Mouse (Mus musculus) intestine, embryonic 15.5 days (tissue): ENCODE results near the gene Tenm4. TPM values are rescaled to one million over a fixed set of nuclear protein-coding genes. Genes with fewer than 3 reads are reported as not detected.
"Not testable (repeated sequence)": the region's sequence is repeated elsewhere in the genome, so short reads cannot be mapped to it uniquely, and the experiment has no call there.

ENCODE experiments used
- ATAC-seq: fragments of 200-750 bp; cut with Nextera tagmentation; 2 replicates; pipeline ENCODE4 v1.8.0; 2017; ENCODE audit warnings: moderate TSS enrichment, moderate library complexity
- H3K27ac ChIP-seq: fragments of 300-500 bp; sonication (generic); 2 replicates; pipeline ENCODE4 v1.5.1; 2015; ENCODE audit warnings: mild to moderate bottlenecking, inconsistent platforms
- H3K27me3 ChIP-seq: fragments of 300-500 bp; sonication (generic); replicated peaks from 2 replicates; pipeline ENCODE4 v1.6.1; 2015; ENCODE audit warnings: inconsistent platforms
- H3K36me3 ChIP-seq: fragments of 300-500 bp; sonication (generic); 2 replicates; pipeline ENCODE4 v1.6.1; 2015; ENCODE audit warnings: inconsistent platforms
- H3K4me1 ChIP-seq: fragments of 300-500 bp; sonication (generic); replicated peaks from 2 replicates; pipeline ENCODE4 v1.6.1; 2015; ENCODE audit warnings: inconsistent platforms
- H3K4me2 ChIP-seq: fragments of 300-500 bp; sonication (generic); replicated peaks from 2 replicates; pipeline ENCODE4 v1.6.1; 2015; ENCODE audit warnings: mild to moderate bottlenecking, inconsistent platforms
- H3K4me3 ChIP-seq: fragments of 300-500 bp; sonication (generic); replicated peaks from 2 replicates; pipeline ENCODE4 v1.5.1; 2015; ENCODE audit warnings: inconsistent platforms
- H3K9ac ChIP-seq: fragments of 300-500 bp; sonication (generic); 2 replicates; pipeline ENCODE4 v1.6.1; 2015; ENCODE audit warnings: inconsistent platforms
- H3K9me3 ChIP-seq: fragments of 300-500 bp; sonication (generic); 2 replicates; pipeline ENCODE4 v1.6.1; 2016; ENCODE audit warnings: inconsistent platforms
- WGBS: fragments of 180-500 bp; shearing (Covaris S2); methylation state at CpG from one replicate; pipeline ENCODE4 v1.1.7; 2015; 5-methylcytosine and 5-hydroxymethylcytosine counted together
- polyA plus RNA-seq: library from polyadenylated mRNA; unstranded; fragments of >200 nt; fragmentation: Nextera tagmentation; extraction: Ambion mirVana; gene quantifications from 2 replicates; pipeline ENCODE4 v1.2.1, GENCODE M21; 2015

Gene Tenm4
- polyA plus RNA-seq, 1 experiment from 2014 or later: 22.0 TPM

GRCm38 (mm10) chr7:96599081-96599480, 428.0 kb downstream of the Tenm4 start:
- Histone ChIP-seq H3K4me1 (no peaks in the 10 kb centered on the region), H3K4me2 (no peak overlapping the region), H3K36me3 (no peaks in the 10 kb centered on the region), H3K4me3 (no peak overlapping the region), H3K9me3 (no peaks in the 10 kb centered on the region), H3K27me3 (no peaks in the 10 kb centered on the region), H3K9ac (no peak overlapping the region), H3K27ac (no peak overlapping the region)
- no peak for ATAC-seq
- 74% methylated on average over 3 of the region's 3 CpGs for WGBS

DNA sequence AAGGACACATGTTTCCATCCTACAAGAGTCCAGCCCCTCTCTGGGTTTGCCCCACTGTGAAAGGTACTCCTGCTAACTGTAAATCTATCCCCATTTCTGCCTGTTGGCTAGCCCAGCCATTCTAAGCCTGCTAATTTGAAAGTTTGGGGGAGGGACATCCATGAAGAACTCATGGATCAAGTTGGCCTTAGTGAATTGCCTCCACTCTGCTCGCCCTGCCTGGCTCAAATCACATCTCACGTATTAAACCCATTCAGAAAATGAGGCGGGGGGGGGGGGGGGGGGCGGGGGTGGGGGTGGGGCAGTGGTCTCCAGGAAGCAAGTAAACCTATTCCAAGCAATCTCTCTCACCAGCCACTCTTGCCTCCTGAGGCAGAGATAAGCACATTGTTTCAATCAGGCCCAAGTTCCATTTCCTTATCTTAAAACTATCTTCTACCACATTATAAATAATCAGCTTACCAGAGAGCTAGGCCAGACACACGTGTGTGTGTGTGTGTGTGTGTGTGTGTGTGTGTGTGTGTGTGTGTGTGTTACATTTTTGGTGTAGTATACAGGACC, 429.4 kb downstream of the Tenm4 start:
- Histone ChIP-seq H3K27ac (no peak overlapping the region), H3K36me3 (no peaks in the 10 kb centered on the region), H3K27me3 (no peaks in the 10 kb centered on the region), H3K9ac (no peak overlapping the region), H3K4me1 (no peaks in the 10 kb centered on the region), H3K9me3 (no peaks in the 10 kb centered on the region), H3K4me3 (no peak overlapping the region), H3K4me2 (no peak overlapping the region)
- ATAC-seq: no peak
- WGBS: 35% methylated on average over 5 of the region's 5 CpGs

- Histone ChIP-seq H3K9ac (no peak overlapping the region), H3K9me3 (no peaks in the 10 kb centered on the region), H3K36me3 (no peaks in the 10 kb centered on the region), H3K27me3 (no peaks in the 10 kb centered on the region), H3K4me2 (no peak overlapping the region), H3K4me1 (no peaks in the 10 kb centered on the region), H3K27ac (no peak overlapping the region), H3K4me3 (no peak overlapping the region)
- WGBS: 61% methylated on average over 3 of the region's 3 CpGs
- ATAC-seq: no peak
Observed at GRCm38 (mm10) chr7:96604091-96604745, 433.2 kb downstream of the Tenm4 start.

GRCm38 (mm10) chr7:96605316-96605715, 434.3 kb downstream of the Tenm4 start:
- WGBS: 71% methylated on average over 2 of the region's 2 CpGs

DNA sequence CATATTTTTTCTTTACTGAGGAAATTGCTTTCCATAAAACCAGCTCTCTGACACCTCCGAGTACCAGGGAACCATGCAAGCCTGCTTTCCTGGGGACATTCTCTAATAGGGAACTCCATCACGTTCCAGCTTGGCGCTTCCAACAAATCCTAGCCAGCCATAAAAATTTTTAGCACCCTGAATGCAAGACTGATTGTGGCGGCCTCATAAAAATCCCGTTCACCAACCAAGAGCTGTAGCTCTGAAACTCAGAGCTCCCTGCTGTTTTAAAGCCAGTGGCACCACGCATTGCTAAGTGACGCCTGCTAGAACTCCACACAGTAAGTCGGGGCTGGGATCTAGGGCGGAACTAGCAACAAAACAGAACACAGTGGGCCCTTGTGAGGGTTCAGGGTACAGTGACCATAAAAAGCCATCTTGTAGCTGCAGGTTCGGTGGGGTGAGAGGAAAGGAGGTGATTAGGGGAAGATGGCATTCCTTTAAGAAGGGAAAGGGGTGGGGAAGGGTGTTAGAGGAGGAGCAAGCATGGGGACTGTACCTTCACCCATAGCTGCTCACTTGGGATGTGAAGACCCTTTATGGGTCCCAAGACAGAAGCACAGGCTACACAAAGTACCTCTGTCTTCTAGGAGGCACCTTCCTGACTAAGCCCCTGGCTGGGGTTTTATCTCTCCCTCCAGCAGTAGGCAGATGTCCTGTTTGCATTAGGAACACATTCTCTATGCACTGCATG, 439.0 kb downstream of the Tenm4 start:
- no peaks in the 10 kb centered on the region for H3K4me1 ChIP-seq
- no peak overlapping the region for H3K4me3 ChIP-seq
- no peak overlapping the region for H3K9ac ChIP-seq
- H3K9me3 ChIP-seq: no peaks in the 10 kb centered on the region
- H3K4me2 ChIP-seq: peak overlapping the region; percentile 26; the same call in 1 of the 2 replicates
- no peaks in the 10 kb centered on the region for H3K27me3 ChIP-seq
- no peak; the same call in 1 of the 2 replicates for ATAC-seq
- 33% methylated on average over 10 of the region's 10 CpGs for WGBS
- H3K27ac ChIP-seq: no peak overlapping the region
- H3K36me3 ChIP-seq: no peaks in the 10 kb centered on the region

More at GRCm38 (mm10) chr7:96605316-96605715, 434.3 kb downstream of the Tenm4 start:
- no peak overlapping the region for H3K27ac ChIP-seq
- H3K9ac ChIP-seq: no peak overlapping the region
- H3K9me3 ChIP-seq: no peaks in the 10 kb centered on the region
- no peak for ATAC-seq
- no peak overlapping the region for H3K4me2 ChIP-seq
- H3K4me1 ChIP-seq: no peaks in the 10 kb centered on the region
- no peaks in the 10 kb centered on the region for H3K36me3 ChIP-seq
- H3K4me3 ChIP-seq: no peak overlapping the region
- no peaks in the 10 kb centered on the region for H3K27me3 ChIP-seq

GRCm38 (mm10) chr7:96617371-96617770, 446.3 kb downstream of the Tenm4 start:
- Histone ChIP-seq H3K9ac (no peak overlapping the region), H3K9me3 (no peaks in the 10 kb centered on the region), H3K4me1 (no peaks in the 10 kb centered on the region), H3K4me3 (no peak overlapping the region), H3K27me3 (no peaks in the 10 kb centered on the region), H3K27ac (no peak overlapping the region), H3K4me2 (no peak overlapping the region), H3K36me3 (no peaks in the 10 kb centered on the region)
- no peak for ATAC-seq
- 52% methylated on average over 2 of the region's 2 CpGs for WGBS

GRCm38 (mm10) chr7:96619930-96620472, 449.0 kb downstream of the Tenm4 start:
- H3K9me3 ChIP-seq: no peaks in the 10 kb centered on the region
- no peak overlapping the region for H3K4me2 ChIP-seq
- H3K27ac ChIP-seq: no peak overlapping the region
- no peaks in the 10 kb centered on the region for H3K4me1 ChIP-seq
- 67% methylated on average over 4 of the region's 4 CpGs for WGBS
- H3K9ac ChIP-seq: no peak overlapping the region
- H3K27me3 ChIP-seq: no peaks in the 10 kb centered on the region
- no peak for ATAC-seq
- H3K36me3 ChIP-seq: no peaks in the 10 kb centered on the region
- H3K4me3 ChIP-seq: no peak overlapping the region

DNA sequence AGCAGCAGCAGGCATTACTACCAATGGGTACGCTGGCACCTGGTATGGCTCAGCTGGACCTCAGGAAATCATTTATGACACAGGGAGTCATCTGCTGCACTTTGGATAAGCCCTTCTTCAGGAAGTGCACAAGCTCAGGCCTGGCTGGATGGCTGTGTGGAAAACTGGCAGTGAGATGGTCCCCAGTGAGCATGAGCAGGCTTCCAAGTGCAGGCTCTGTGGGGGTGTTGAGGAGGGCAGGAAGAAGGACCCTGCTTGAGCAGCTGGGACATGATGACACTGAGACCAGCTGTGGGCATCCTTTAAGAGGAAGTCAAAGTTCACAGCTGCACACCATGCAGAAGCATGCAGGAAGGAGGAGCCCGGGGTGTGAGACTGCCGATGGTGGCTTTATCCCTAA, 455.3 kb downstream of the Tenm4 start:
- Histone ChIP-seq H3K9me3 (no peaks in the 10 kb centered on the region), H3K4me3 (no peak overlapping the region), H3K27me3 (no peaks in the 10 kb centered on the region), H3K27ac (no peak overlapping the region), H3K4me1 (no peaks in the 10 kb centered on the region; the same call in 1 of the 2 replicates), H3K9ac (no peak overlapping the region), H3K36me3 (no peaks in the 10 kb centered on the region), H3K4me2 (no peak overlapping the region)
- ATAC-seq: no peak
- 68% methylated on average over 3 of the region's 3 CpGs for WGBS

DNA sequence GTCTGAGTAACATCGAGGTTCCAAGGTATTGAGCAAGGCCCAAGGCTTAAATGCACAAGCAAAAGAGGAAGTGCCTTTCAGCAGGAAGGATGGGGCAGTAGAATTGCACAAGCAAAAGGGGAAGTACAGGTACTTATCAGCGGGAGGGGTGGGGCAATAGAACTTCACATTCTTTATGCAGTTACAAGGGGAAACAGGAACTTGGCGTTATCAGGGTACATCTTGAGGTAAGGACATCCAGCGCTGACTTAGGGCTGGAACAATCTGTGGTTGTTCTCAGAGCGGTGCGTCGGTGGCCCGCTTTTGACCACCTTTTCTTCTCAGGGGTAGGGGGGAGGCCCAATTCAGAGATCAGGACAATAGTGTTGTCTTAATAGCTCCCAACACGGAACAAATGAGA, 459.5 kb downstream of the Tenm4 start:
- H3K27me3 ChIP-seq, H3K9ac ChIP-seq, ATAC-seq, H3K4me2 ChIP-seq, H3K4me1 ChIP-seq, H3K27ac ChIP-seq, H3K9me3 ChIP-seq, H3K4me3 ChIP-seq, H3K36me3 ChIP-seq: not testable (repeated sequence)
- WGBS: 91% methylated on average over 9 of the region's 9 CpGs

GRCm38 (mm10) chr7:96633008-96633407, 462.0 kb downstream of the Tenm4 start:
- 52% methylated on average over 1 of the region's 1 CpGs for WGBS
- H3K4me2 ChIP-seq: no peak overlapping the region
- H3K4me1 ChIP-seq: no peaks in the 10 kb centered on the region; the same call in 1 of the 2 replicates
- ATAC-seq: peak; percentile 86
- H3K9ac ChIP-seq: no peak overlapping the region
- no peaks in the 10 kb centered on the region for H3K27me3 ChIP-seq
- H3K9me3 ChIP-seq: no peaks in the 10 kb centered on the region
- H3K36me3 ChIP-seq: no peaks in the 10 kb centered on the region
- no peak overlapping the region for H3K4me3 ChIP-seq
- H3K27ac ChIP-seq: peak overlapping the region; percentile 75

DNA sequence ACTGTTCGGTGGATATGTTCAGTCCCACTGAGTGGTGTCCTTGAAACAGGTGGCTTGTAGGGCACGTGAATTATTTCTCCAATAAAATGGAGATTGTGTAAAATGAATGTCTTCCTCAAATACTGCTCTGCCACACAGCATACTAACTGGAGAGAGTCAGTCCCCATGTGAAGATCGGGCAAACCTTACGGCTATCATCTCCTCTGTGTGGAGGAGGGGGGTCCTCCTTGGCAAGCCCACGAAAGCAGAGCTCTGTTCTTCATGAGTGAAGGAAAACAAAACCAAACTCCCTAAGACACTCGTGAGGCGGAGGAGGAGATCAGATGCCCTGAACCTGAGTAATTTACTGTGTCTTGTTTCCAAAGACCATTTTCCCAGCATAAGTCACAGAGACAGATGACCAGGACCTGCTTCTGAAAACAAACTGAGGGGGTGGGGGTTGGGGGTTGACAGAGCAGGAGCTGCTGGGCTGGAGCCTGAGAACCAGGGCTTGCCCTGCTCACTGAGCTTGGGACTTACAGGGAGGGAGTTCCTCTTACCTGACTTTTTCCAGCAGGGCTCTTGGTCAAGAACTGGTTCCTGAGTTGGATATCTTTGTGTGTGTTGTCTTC, 464.9 kb downstream of the Tenm4 start:
- no peak for ATAC-seq
- no peaks in the 10 kb centered on the region for H3K9me3 ChIP-seq
- H3K4me1 ChIP-seq: no peaks in the 10 kb centered on the region; the same call in 1 of the 2 replicates
- no peaks in the 10 kb centered on the region for H3K27me3 ChIP-seq
- H3K27ac ChIP-seq: no peak overlapping the region
- no peak overlapping the region for H3K4me3 ChIP-seq
- no peak overlapping the region for H3K9ac ChIP-seq
- no peak overlapping the region for H3K4me2 ChIP-seq
- WGBS: 44% methylated on average over 7 of the region's 7 CpGs
- no peaks in the 10 kb centered on the region for H3K36me3 ChIP-seq
